Mouse (Mus musculus) kidney, adult 9 months (tissue): Measurements from ENCODE around the gene Oasl2.
"Not testable (repeated sequence)": the region's sequence is repeated elsewhere in the genome, so short reads cannot be mapped to it uniquely, and the experiment has no call there.

Experiments used
- DNase-seq: peaks from one replicate; pipeline ENCODE4 v3.0.0; 2022

The Oasl2 gene

GRCm38 (mm10) chr5:114916777-114917176, 20.0 kb downstream of the Oasl2 start:
- no peak for DNase-seq

GRCm38 (mm10) chr5:114917357-114917756, 20.6 kb downstream of the Oasl2 start:
- not testable (repeated sequence) for DNase-seq

GRCm38 (mm10) chr5:114921551-114922365, 25.0 kb downstream of the Oasl2 start:
- peak; percentile 66 for DNase-seq

- DNase-seq: no peak
Observed at GRCm38 (mm10) chr5:114922366-114922731, 25.6 kb downstream of the Oasl2 start.

GRCm38 (mm10) chr5:114922998-114923473, 26.3 kb downstream of the Oasl2 start, which contains the start of gene Oasl1:
TSS of gene Oasl1 (plus strand) at chr5:114923240.
- DNase-seq: peak; percentile 70

- no peak for DNase-seq
Observed at GRCm38 (mm10) chr5:114926153-114926684, 29.5 kb downstream of the Oasl2 start.

GRCm38 (mm10) chr5:114926753-114927152, 30.0 kb downstream of the Oasl2 start:
- no peak for DNase-seq

- DNase-seq: no peak
Observed at GRCm38 (mm10) chr5:114931626-114932025, 34.9 kb downstream of the Oasl2 start.

- DNase-seq: peak; percentile 66
Observed at GRCm38 (mm10) chr5:114933206-114933605, 36.5 kb downstream of the Oasl2 start.

GRCm38 (mm10) chr5:114935838-114936237, 39.1 kb downstream of the Oasl2 start:
- DNase-seq: no peak

- DNase-seq: not testable (repeated sequence)
Observed at GRCm38 (mm10) chr5:114941138-114941537, 44.4 kb downstream of the Oasl2 start.

GRCm38 (mm10) chr5:114942074-114942765, 45.5 kb downstream of the Oasl2 start, which contains the start of gene 2210016L21Rik:
TSS of gene 2210016L21Rik (plus strand) at chr5:114942158.
- peak; percentile 91 for DNase-seq

GRCm38 (mm10) chr5:114942766-114943130, 46.0 kb downstream of the Oasl2 start:
- DNase-seq: no peak

GRCm38 (mm10) chr5:114945072-114945471, 48.3 kb downstream of the Oasl2 start:
- DNase-seq: peak; percentile 77

GRCm38 (mm10) chr5:114948891-114949290, 52.2 kb downstream of the Oasl2 start:
- no peak for DNase-seq

GRCm38 (mm10) chr5:114949316-114949715, 52.6 kb downstream of the Oasl2 start:
- DNase-seq: no peak

- no peak for DNase-seq
Observed at GRCm38 (mm10) chr5:114949812-114950211, 53.1 kb downstream of the Oasl2 start.

- no peak for DNase-seq
Observed at GRCm38 (mm10) chr5:114950669-114951068, 53.9 kb downstream of the Oasl2 start.

GRCm38 (mm10) chr5:114951279-114951880, 54.6 kb downstream of the Oasl2 start:
- DNase-seq: no peak

- no peak for DNase-seq
Observed at GRCm38 (mm10) chr5:114953326-114953725, 56.6 kb downstream of the Oasl2 start.

- DNase-seq: no peak
Observed at GRCm38 (mm10) chr5:114958069-114958468, 61.3 kb downstream of the Oasl2 start.
